Mouse (Mus musculus) liver, embryonic 13.5 days (tissue): Measurements from ENCODE around the gene Krtap9-1. TPM values are rescaled to one million over a fixed set of nuclear protein-coding genes. Genes with fewer than 3 reads are reported as not detected.
"Not testable (repeated sequence)": the region's sequence is repeated elsewhere in the genome, so short reads cannot be mapped to it uniquely, and the experiment has no call there.

Experiments used
- ATAC-seq: fragments of 200-750 bp; cut with Nextera tagmentation; 2 replicates; pipeline ENCODE4 v1.8.0; 2017; ENCODE audit warnings: low read depth, mild to moderate bottlenecking, moderate number of reproducible peaks, moderate library complexity
- DNase-seq: peaks from one replicate; pipeline ENCODE4 v3.0.0; 2022
- H3K27ac ChIP-seq: fragments of 300-500 bp; sonication (generic); 2 replicates; pipeline ENCODE4 v1.5.1; 2015; ENCODE audit warnings: moderate library complexity, mild to moderate bottlenecking, inconsistent platforms
- H3K27me3 ChIP-seq: fragments of 300-500 bp; sonication (generic); 2 replicates; pipeline ENCODE4 v1.6.1; 2015; ENCODE audit warnings: mild to moderate bottlenecking, inconsistent platforms
- H3K36me3 ChIP-seq: fragments of 300-500 bp; sonication (generic); 2 replicates; pipeline ENCODE4 v1.6.1; 2015; ENCODE audit warnings: mild to moderate bottlenecking, inconsistent platforms
- H3K4me1 ChIP-seq: fragments of 300-500 bp; sonication (generic); replicated peaks from 2 replicates; pipeline ENCODE4 v1.6.1; 2015; ENCODE audit warnings: inconsistent platforms
- H3K4me2 ChIP-seq: fragments of 300-500 bp; sonication (generic); 2 replicates; pipeline ENCODE4 v1.6.1; 2015; ENCODE audit warnings: inconsistent platforms, mild to moderate bottlenecking, moderate library complexity
- H3K4me3 ChIP-seq: fragments of 300-500 bp; sonication (generic); replicated peaks from 2 replicates; pipeline ENCODE4 v1.5.1; 2015; ENCODE audit warnings: mild to moderate bottlenecking, inconsistent platforms
- H3K9ac ChIP-seq: fragments of 300-500 bp; sonication (generic); 2 replicates; pipeline ENCODE4 v1.6.1; 2015; ENCODE audit warnings: mild to moderate bottlenecking, inconsistent platforms
- H3K9me3 ChIP-seq: fragments of 300-500 bp; sonication (generic); replicated peaks from 2 replicates; pipeline ENCODE4 v1.6.1; 2016; ENCODE audit warnings: inconsistent platforms
- WGBS: fragments of 180-500 bp; shearing (Covaris S2); methylation state at CpG from one replicate; pipeline ENCODE4 v1.1.7; 2015; ENCODE audit not compliant: insufficient replicate concordance; 5-methylcytosine and 5-hydroxymethylcytosine counted together
- polyA plus RNA-seq: library from polyadenylated mRNA; unstranded; fragments of >200 nt; fragmentation: Nextera tagmentation; extraction: Ambion mirVana; gene quantifications from 2 replicates; pipeline ENCODE4 v1.2.1, GENCODE M21; 2015

Krtap9-1 gene
- not detected in 2 replicates for polyA plus RNA-seq

GRCm38 (mm10) chr11:99873089-99873488 is at the start of gene Krtap9-1:
Krtap9-1 (plus strand) TSS chr11:99873389.
- not testable (repeated sequence) for DNase-seq, ATAC-seq, H3K4me2 ChIP-seq, H3K9me3 ChIP-seq, H3K9ac ChIP-seq, H3K27me3 ChIP-seq, H3K4me1 ChIP-seq, H3K4me3 ChIP-seq, H3K27ac ChIP-seq, H3K36me3 ChIP-seq
- WGBS = 55% methylated on average over 1 of the region's 1 CpGs

GRCm38 (mm10) chr11:99837966-99838365 is 35.2 kb upstream of the Krtap9-1 start, which contains the start of gene 2300003K06Rik:
2300003K06Rik (minus strand) TSS chr11:99838066.
- 67% methylated on average over 1 of the region's 1 CpGs for WGBS
- DNase-seq (no peak), ATAC-seq (no peak)
- Histone ChIP-seq H3K4me2 (no peak within 1 kb of the TSS), H3K36me3 (no peaks in the 10 kb centered on the region), H3K4me3 (no peak within 1 kb of the TSS), H3K9me3 (0 out of 2 replicates have a peak, but pooled peaks cover 3% of the 10 kb centered on the region), H3K27ac (no peak within 1 kb of the TSS), H3K27me3 (no peaks in the 10 kb centered on the region), H3K4me1 (no peaks in the 10 kb centered on the region), H3K9ac (no peak within 1 kb of the TSS)

GRCm38 (mm10) chr11:99842185-99842584 is 31.0 kb upstream of the Krtap9-1 start:
- Histone ChIP-seq H3K4me2 (no peak overlapping the region), H3K36me3 (no peaks in the 10 kb centered on the region), H3K27me3 (no peaks in the 10 kb centered on the region), H3K27ac (no peak overlapping the region), H3K9me3 (0 out of 2 replicates have a peak, but pooled peaks cover 3% of the 10 kb centered on the region), H3K4me3 (no peak overlapping the region), H3K9ac (no peak overlapping the region), H3K4me1 (no peaks in the 10 kb centered on the region)
- 54% methylated on average over 1 of the region's 1 CpGs for WGBS
- no peak for DNase-seq
- no peak for ATAC-seq

GRCm38 (mm10) chr11:99846746-99847145 is 26.4 kb upstream of the Krtap9-1 start:
- Histone ChIP-seq H3K4me3 (no peak overlapping the region), H3K27ac (no peak overlapping the region), H3K4me1 (no peaks in the 10 kb centered on the region), H3K27me3 (no peaks in the 10 kb centered on the region), H3K9ac (no peak overlapping the region), H3K9me3 (no peaks in the 10 kb centered on the region), H3K36me3 (no peaks in the 10 kb centered on the region), H3K4me2 (no peak overlapping the region)
- ATAC-seq (no peak), DNase-seq (no peak)
- 57% methylated on average over 2 of the region's 2 CpGs for WGBS

GRCm38 (mm10) chr11:99851508-99851907 is 21.7 kb upstream of the Krtap9-1 start, which contains the start of gene Krtap4-16:
Krtap4-16 (minus strand) TSS chr11:99851608.
- Histone ChIP-seq H3K4me2 (no peak within 1 kb of the TSS), H3K27me3 (no peaks in the 10 kb centered on the region), H3K36me3 (no peaks in the 10 kb centered on the region), H3K9ac (no peak within 1 kb of the TSS), H3K9me3 (no peaks in the 10 kb centered on the region), H3K4me3 (no peak within 1 kb of the TSS), H3K4me1 (no peaks in the 10 kb centered on the region), H3K27ac (no peak within 1 kb of the TSS)
- no peak for ATAC-seq
- DNase-seq = no peak

GRCm38 (mm10) chr11:99854121-99854520 is 19.1 kb upstream of the Krtap9-1 start:
- DNase-seq = no peak

GRCm38 (mm10) chr11:99857617-99858016 is 15.6 kb upstream of the Krtap9-1 start, which contains the start of gene Gm11568:
Gm11568 (plus strand) TSS chr11:99857917.
- ATAC-seq (no peak), DNase-seq (no peak)
- no peaks in the 10 kb centered on the region for H3K9me3 ChIP-seq
- H3K27me3 ChIP-seq = no peaks in the 10 kb centered on the region
- H3K27ac ChIP-seq = no peak within 1 kb of the TSS
- H3K4me3 ChIP-seq = no peak within 1 kb of the TSS
- 55% methylated on average over 2 of the region's 2 CpGs for WGBS
- no peak within 1 kb of the TSS for H3K9ac ChIP-seq
- H3K4me1 ChIP-seq = no peaks in the 10 kb centered on the region
- no peak within 1 kb of the TSS for H3K4me2 ChIP-seq
- H3K36me3 ChIP-seq = no peaks in the 10 kb centered on the region

More at GRCm38 (mm10) chr11:99854121-99854520, 19.1 kb upstream of the Krtap9-1 start:
- H3K4me3 ChIP-seq = no peak overlapping the region
- H3K4me1 ChIP-seq = no peaks in the 10 kb centered on the region
- H3K27ac ChIP-seq = no peak overlapping the region
- no peaks in the 10 kb centered on the region for H3K27me3 ChIP-seq
- no peaks in the 10 kb centered on the region for H3K9me3 ChIP-seq
- no peak overlapping the region for H3K9ac ChIP-seq
- ATAC-seq = no peak
- no peak overlapping the region for H3K4me2 ChIP-seq
- no peaks in the 10 kb centered on the region for H3K36me3 ChIP-seq
- 51% methylated on average over 3 of the region's 3 CpGs for WGBS

- H3K36me3 ChIP-seq = no peaks in the 10 kb centered on the region
- no peak for DNase-seq
- WGBS = 48% methylated on average over 2 of the region's 2 CpGs
- no peaks in the 10 kb centered on the region for H3K4me1 ChIP-seq
- no peak overlapping the region for H3K9ac ChIP-seq
- H3K9me3 ChIP-seq = no peaks in the 10 kb centered on the region
- no peak overlapping the region for H3K4me2 ChIP-seq
- no peak overlapping the region for H3K27ac ChIP-seq
- ATAC-seq = no peak
- no peak overlapping the region for H3K4me3 ChIP-seq
- no peaks in the 10 kb centered on the region for H3K27me3 ChIP-seq
These were observed 14.4 kb upstream of the Krtap9-1 start for GRCm38 (mm10) chr11:99858761-99859160.

GRCm38 (mm10) chr11:99864176-99864575 is 9.0 kb upstream of the Krtap9-1 start, which contains the start of gene Gm11559:
Gm11559 (plus strand) TSS chr11:99864476.
- not testable (repeated sequence) for H3K4me2 ChIP-seq, H3K4me3 ChIP-seq, H3K27ac ChIP-seq, H3K9ac ChIP-seq, ATAC-seq, H3K36me3 ChIP-seq, DNase-seq, H3K27me3 ChIP-seq, H3K4me1 ChIP-seq, H3K9me3 ChIP-seq
- WGBS = 29% methylated on average over 1 of the region's 1 CpGs

GRCm38 (mm10) chr11:99878887-99879286 is 5.7 kb downstream of the Krtap9-1 start, which contains the start of gene Gm11567:
Gm11567 (plus strand) TSS chr11:99879187.
- WGBS = 29% methylated on average over 1 of the region's 1 CpGs
- not testable (repeated sequence) for H3K36me3 ChIP-seq, H3K9ac ChIP-seq, DNase-seq, H3K4me1 ChIP-seq, ATAC-seq, H3K4me3 ChIP-seq, H3K27me3 ChIP-seq, H3K9me3 ChIP-seq, H3K4me2 ChIP-seq, H3K27ac ChIP-seq

- Histone ChIP-seq H3K27ac (no peak within 1 kb of the TSS), H3K27me3 (no peaks in the 10 kb centered on the region), H3K9ac (no peak within 1 kb of the TSS), H3K4me1 (no peaks in the 10 kb centered on the region), H3K36me3 (no peaks in the 10 kb centered on the region), H3K9me3 (no peaks in the 10 kb centered on the region), H3K4me2 (no peak within 1 kb of the TSS), H3K4me3 (no peak within 1 kb of the TSS)
- 57% methylated on average over 2 of the region's 2 CpGs for WGBS
- ATAC-seq (no peak), DNase-seq (no peak)
These were observed 34.4 kb downstream of the Krtap9-1 start, which contains the start of gene Krtap31-1 for GRCm38 (mm10) chr11:99907620-99908019. Krtap31-1 (plus strand) TSS chr11:99907920.

GRCm38 (mm10) chr11:99914451-99914850 is 41.3 kb downstream of the Krtap9-1 start, which contains the start of gene Gm11565:
Gm11565 (plus strand) TSS chr11:99914751.
- no peak within 1 kb of the TSS for H3K9ac ChIP-seq
- DNase-seq (no peak), ATAC-seq (no peak)
- H3K4me2 ChIP-seq = no peak within 1 kb of the TSS
- no peaks in the 10 kb centered on the region for H3K4me1 ChIP-seq
- WGBS = 70% methylated on average over 3 of the region's 3 CpGs
- no peaks in the 10 kb centered on the region for H3K36me3 ChIP-seq
- no peak within 1 kb of the TSS for H3K4me3 ChIP-seq
- H3K9me3 ChIP-seq = no peaks in the 10 kb centered on the region
- no peak within 1 kb of the TSS for H3K27ac ChIP-seq
- no peaks in the 10 kb centered on the region for H3K27me3 ChIP-seq
